Mouse (Mus musculus) erythroblast, embryonic 14.5 days (primary cell): ENCODE data around the gene Sult2a3. TPM values are rescaled to one million over a fixed set of nuclear protein-coding genes. Genes with fewer than 3 reads are reported as not detected.
"Not testable (repeated sequence)": the region's sequence is repeated elsewhere in the genome, so short reads cannot be mapped to it uniquely, and the experiment has no call there.

ENCODE experiments used
- H3K27me3 ChIP-seq: 2 replicates; pipeline ENCODE4 v1.6.1; 2012; ENCODE audit warnings: inconsistent platforms; ENCODE audit not compliant: control insufficient read depth
- H3K36me3 ChIP-seq: 2 replicates; pipeline ENCODE4 v1.6.1; 2012; ENCODE audit warnings: mild to moderate bottlenecking, inconsistent platforms; ENCODE audit not compliant: control insufficient read depth
- H3K4me1 ChIP-seq: 2 replicates; pipeline ENCODE4 v1.6.1; 2012; ENCODE audit warnings: inconsistent platforms; ENCODE audit not compliant: control insufficient read depth
- H3K4me3 ChIP-seq: replicated peaks from 2 replicates; pipeline ENCODE3; 2012; ENCODE audit warnings: moderate library complexity, mild to moderate bottlenecking, inconsistent platforms
- H3K9me3 ChIP-seq: 2 replicates; pipeline ENCODE4 v1.6.1; 2012; ENCODE audit warnings: low read length, inconsistent platforms, mixed read lengths; ENCODE audit not compliant: control insufficient read depth
- GATA1 ChIP-seq: IDR thresholded peaks from 2 replicates; pipeline ENCODE4 v1.6.1; 2012; ENCODE audit warnings: low read length, inconsistent platforms, mixed read lengths
- TAL1 ChIP-seq: IDR thresholded peaks from 3 replicates; pipeline ENCODE4 v1.6.1; 2012; ENCODE audit warnings: low read length, inconsistent platforms, mixed read lengths
- polyA plus RNA-seq: library from polyadenylated mRNA; stranded (reverse); fragments of >175 nt; gene quantifications from 2 replicates; pipeline ENCODE4 v1.2.3, GENCODE M21; 2012

Sult2a3 gene
- polyA plus RNA-seq: not detected in 2 replicates

DNA sequence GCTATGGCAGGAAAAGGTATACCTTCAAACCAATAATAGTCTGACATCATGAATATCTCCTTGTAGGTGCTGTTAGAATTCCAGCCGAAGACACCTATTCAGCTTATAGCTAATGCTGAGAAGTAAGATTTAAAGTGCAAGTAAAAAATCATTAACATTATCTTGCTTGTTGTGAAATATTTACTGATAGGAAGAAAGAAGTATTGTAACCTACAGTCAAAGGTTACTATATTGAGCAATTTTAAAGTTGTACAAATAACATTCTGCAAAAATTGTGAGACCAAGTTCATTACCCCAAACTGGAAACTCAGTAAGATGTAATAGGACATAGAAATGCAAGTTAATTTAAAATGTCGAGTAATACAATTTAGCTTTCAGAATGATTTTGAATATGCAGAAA, at the start of gene Sult2a3:
TSS of gene Sult2a3 (minus strand) at position 101 of the 400 bp plus-strand sequence.
- Histone ChIP-seq H3K9me3 (peaks cover 4% of the 10 kb centered on the region), H3K4me1 (no peaks in the 10 kb centered on the region), H3K27me3 (no peaks in the 10 kb centered on the region), H3K36me3 (no peaks in the 10 kb centered on the region), H3K4me3 (no peak within 1 kb of the TSS)
- TF ChIP-seq GATA1 (no peak), TAL1 (no peak)

DNA sequence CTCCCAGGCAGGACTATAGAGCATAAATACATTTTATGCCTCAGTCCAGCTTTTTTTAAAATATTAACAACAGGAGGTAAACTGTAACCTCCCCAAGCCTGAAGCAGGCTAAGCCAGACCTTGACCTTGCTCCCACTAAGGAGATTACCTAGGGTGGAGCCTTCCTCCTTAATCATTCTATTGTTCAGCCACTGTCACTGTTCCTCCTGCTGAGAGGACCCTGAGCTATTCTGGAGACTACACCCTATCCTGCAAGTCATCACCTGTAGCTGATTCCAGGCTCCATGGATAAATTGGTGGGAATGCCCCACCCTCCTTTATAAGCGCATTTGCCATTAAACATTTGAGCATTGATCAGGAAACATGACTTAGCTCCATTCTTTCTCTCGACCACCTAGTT, 2.4 kb downstream of the Sult2a3 start:
- H3K9me3 ChIP-seq: peaks cover 4% of the 10 kb centered on the region
- no peaks in the 10 kb centered on the region for H3K27me3 ChIP-seq
- no peak overlapping the region for H3K4me3 ChIP-seq
- TF ChIP-seq TAL1 (no peak), GATA1 (no peak)
- no peaks in the 10 kb centered on the region for H3K36me3 ChIP-seq
- H3K4me1 ChIP-seq: no peaks in the 10 kb centered on the region

DNA sequence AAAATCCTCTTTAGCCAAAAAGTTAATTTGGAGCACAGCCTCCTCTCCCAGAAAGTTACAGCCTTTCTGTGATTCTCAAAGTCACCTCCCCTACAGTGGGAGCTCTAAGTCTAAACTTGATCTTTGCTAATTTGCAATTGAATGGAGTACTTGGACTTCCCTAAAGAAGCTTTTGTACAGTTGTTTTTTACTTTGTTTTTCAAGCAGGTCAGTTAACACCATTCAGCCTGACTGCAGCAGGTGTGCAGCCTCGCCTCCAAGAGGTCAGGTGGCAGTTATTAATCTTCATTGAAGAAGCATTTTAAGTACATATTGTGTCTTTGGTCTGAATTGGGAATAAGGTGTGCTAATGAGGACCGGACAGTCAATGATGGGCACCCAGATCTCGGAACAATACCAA, 3.0 kb downstream of the Sult2a3 start:
- H3K9me3 ChIP-seq, H3K4me1 ChIP-seq, H3K4me3 ChIP-seq, H3K36me3 ChIP-seq, H3K27me3 ChIP-seq: not testable (repeated sequence)

DNA sequence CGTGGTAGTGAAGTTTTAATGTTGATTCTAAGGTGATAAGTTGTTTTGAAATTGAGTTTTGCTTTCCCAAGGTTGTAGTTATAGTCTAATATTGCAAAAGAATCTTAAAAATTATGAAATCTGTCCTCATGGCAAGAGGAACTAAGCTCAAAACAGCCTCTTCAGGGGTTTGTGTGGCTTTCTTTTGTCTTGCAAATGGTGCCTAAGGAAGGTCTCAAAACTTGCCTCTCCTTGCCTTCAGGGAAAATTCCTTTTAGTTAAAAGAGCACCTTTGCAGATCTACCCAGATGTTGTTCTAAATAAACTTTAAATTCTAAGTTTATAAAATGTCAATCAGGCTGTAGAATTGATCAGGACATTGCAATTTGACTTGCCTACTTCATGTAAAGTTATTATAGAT, 6.1 kb downstream of the Sult2a3 start:
- Histone ChIP-seq H3K4me3 (no peak overlapping the region), H3K4me1 (no peaks in the 10 kb centered on the region), H3K36me3 (no peaks in the 10 kb centered on the region), H3K27me3 (no peaks in the 10 kb centered on the region), H3K9me3 (peaks cover 7% of the 10 kb centered on the region)
- TF ChIP-seq GATA1 (no peak), TAL1 (no peak)

DNA sequence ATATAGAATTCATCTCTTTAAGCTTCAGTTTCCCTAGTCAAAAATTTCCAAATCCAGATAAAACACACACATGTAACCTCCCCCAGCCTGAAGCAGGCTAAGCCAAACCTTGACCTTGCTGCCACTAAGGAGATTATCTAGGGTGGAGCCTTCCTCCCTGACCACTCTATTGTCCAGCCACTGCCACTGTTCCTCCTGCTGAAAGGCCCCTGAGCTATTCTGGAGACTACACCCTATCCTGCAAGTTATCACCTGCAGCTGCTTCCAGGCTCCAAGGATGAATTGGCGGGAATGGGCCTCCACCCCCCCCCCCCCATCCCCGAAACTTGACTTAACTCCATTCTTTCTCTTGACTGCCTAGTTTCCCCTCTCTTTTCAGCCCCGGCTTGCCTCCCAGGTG, 8.4 kb downstream of the Sult2a3 start:
- not testable (repeated sequence) for H3K9me3 ChIP-seq, H3K4me1 ChIP-seq, H3K36me3 ChIP-seq, H3K4me3 ChIP-seq, H3K27me3 ChIP-seq

DNA sequence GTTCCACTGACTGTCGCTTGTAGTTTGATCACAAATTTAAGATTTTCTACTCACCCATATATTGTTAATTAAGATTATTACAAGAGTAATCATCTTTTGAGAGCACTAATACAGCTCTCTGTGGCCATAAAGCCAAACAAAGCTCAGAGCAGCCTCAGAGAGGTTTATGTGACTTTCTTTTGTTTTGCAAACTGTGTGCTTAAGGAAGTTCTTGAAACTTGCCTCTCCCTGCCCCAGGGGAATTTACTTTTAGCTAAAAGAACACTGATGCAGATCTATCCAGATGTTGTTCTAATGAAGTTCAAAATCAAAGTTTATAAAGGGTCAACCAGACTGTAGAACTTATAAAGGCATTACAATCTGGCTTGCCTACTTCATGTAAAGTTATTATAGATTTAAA, 75.0 kb downstream of the Sult2a3 start:
- H3K9me3 ChIP-seq, H3K36me3 ChIP-seq, H3K27me3 ChIP-seq, H3K4me3 ChIP-seq, H3K4me1 ChIP-seq: not testable (repeated sequence)

DNA sequence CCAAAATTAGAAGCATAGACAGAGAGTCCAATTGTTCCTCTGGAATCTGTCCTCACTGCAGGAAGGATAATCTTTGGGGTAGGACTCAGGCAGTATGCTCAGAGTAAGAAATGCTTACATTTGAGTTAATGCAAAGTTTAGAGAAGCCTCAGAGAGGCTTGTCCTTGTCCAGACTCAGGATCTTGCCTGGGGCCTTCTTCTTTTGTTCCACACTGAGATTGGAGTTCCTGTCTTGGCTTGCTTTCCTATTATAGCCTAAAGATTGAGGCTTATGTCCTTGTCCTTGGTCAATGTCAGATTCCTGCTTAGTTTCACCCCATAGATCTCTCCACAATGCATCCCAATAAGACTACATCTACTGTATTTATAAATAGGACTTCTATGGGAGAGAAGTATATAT, 92.0 kb downstream of the Sult2a3 start:
- not testable (repeated sequence) for H3K36me3 ChIP-seq, H3K27me3 ChIP-seq, H3K4me1 ChIP-seq, H3K9me3 ChIP-seq, H3K4me3 ChIP-seq

Other genes with a start within 250 kb of the Sult2a3 start
- not detected in 2 replicates for gene Sult2a4, start 133.4 kb downstream of the Sult2a3 start, polyA plus RNA-seq
- gene Sult2a6, start 131.8 kb upstream of the Sult2a3 start, polyA plus RNA-seq: not detected in 2 replicates
- gene Obox8, start 210.5 kb upstream of the Sult2a3 start, polyA plus RNA-seq: not detected in 2 replicates